Mouse (Mus musculus) monocyte, adult 2 months (primary cell): Measurements from ENCODE around the gene Supv3l1.

Source experiments
- DNase-seq, 2 experiments: peaks; one replicate each; pipeline ENCODE4 v3.0.0; 2022; ENCODE audit warnings: low spot score in 2 of 2, low read depth in 1 of 2

Supv3l1 gene

DNA sequence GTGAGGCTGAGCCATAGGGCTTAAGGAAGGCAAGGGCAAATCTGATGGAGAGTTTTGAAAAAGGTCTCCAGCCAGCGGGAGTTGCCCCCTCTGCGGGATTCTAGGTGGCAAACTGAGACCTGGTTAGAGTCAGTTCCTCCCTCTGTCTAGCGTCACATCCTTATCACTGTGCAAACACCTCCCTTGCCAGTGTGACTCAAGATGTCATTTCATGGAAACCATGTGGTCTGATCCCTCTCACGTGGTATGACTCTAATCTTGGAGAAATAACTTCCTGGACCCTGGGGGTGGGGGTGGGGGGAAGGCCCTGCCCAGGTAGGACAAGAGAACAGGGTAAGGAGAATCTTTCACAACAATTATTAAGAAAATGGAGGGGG, 35.9 kb downstream of the Supv3l1 start:
- DNase-seq = no peak

DNA sequence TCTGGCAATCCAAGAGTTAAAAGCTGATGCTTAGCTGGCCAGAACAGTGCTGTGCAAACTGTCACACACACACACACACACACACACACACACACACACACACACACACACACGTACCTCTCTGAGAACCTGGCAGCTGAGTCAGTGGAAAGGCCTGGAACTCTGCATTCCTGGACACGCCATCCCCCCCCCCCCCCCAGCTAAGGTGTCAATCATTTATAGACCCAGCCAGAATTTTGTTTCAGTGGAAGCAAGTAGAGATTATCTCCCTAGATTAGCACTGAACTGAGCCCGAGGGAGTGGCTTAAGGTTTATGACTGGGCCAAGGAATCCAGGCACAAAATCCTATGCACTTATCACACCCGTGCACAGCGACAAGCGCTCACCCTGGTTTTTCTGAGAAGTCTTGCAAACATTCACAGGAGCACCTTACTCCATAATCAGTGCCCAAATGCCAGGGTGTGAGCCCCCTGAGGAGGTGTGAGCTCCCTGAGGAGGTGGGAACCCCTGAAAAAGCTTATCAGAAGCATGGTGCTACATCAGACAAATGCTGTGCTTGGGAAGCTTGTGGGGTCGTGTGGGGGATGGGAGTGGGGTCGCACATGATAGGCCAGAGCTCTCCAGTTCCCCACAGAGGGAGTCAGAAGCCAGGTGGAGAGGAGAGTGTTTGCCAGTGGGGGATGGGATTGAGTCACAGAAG, 36.5 kb downstream of the Supv3l1 start:
- DNase-seq = no peak

DNA sequence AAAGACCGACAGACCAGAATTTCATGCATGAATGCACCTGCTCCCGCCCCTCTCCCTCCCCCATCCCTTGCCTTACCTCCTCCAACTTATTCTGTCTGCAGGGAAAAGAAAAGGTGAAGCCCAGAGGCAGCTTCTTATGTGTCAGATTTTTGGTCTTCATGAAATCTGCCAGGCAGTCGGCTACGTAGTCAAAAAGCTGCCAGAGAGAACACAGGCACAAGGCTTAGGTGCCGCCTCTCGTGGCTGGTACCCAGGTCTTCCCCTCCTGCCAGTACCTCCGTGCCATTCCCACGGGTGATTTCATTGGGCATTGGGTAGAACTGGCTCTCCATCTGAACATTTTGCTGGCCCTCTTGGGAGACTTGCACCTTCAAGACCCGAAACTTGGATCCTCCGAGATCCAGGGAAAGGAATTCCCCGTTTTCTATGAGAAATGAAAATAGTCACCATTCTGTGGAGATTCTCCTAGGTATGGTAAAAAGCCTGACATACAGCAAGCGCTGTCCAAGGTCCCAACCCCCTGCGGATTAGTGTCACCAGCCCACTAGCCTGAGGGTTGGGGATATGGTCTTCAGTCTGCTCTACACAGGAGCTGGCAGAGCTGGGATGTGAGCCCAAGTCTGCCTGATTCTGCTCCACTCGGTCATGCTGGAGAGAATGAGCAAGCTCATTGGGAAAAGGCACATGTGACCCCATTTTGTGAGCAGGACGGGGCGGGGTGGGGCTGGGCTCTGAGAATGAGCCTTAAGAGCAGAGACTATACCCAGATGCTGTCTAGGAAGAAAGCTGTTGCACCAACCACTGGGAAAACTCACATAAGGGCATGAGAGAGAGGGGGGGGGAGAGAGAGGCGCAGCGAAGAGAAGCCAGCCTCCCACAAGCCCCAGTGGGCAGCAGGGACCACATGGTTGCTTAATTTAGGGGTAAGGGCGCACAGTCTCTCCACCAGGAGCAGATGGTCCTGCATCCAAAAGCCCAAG, 37.8 kb downstream of the Supv3l1 start:
- DNase-seq = no peak

DNA sequence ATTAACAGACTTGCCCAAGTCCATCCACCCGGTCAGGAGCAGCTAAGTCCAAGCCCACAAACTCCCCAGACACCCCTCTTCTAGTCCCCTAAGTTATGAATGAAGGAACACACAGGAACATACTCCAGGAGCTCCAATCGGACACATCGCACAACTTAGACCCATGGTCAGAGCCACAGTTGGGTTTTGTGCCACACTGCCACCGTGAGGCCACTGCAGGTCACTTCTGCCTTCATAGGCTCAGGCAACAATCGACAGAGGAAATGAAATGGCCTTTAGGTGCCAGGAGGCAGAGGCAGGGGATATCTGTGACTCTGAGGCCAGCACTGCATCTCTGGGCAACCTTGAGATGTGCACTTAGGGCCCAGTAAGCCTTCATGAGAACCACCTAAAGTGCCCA, 38.6 kb downstream of the Supv3l1 start:
- DNase-seq = peak in 1 of 2 experiments; percentile 30

DNA sequence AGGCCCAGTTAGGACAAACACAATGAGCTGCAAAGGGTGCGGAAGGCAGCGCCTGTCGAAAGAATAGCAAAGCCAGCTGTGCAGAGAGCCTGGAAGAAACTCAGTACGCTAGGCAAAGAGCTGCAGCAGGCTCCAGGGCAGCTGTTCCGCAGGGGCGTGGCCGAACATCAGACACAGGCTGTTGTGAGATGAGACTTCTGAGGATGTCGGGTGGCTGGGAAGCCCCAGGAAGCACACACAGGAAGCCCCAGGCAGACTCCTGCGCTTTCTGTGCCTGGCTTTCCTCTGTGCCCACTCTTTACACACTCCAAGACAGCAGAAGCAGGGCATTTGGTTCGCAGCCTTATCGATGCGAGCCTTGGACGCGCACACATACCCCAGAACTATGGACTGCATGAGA, 44.6 kb downstream of the Supv3l1 start:
- no peak for DNase-seq

DNA sequence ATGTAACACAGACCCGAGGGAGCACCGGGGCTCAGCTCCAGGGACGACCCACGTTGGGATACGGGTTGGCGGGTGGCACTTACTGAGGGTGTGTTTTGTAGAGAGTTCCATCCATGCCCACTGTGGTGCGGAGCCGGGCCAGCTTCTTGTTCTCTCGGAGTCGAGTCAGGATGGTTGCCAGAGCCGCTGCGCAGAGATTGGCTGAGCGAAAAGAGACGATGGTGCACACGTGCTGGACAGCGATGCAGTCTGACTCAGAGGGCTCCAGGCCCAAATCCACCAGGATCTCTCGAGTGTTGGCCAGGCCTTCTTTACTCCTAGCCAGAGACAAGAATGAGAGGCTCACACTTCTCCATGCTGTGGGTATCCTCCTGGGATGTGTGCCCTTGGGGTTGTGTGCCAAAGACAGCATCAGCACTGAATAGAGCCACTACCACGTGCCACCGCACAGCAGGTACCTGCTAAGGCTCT, 47.9 kb downstream of the Supv3l1 start:
- DNase-seq = no peak

DNA sequence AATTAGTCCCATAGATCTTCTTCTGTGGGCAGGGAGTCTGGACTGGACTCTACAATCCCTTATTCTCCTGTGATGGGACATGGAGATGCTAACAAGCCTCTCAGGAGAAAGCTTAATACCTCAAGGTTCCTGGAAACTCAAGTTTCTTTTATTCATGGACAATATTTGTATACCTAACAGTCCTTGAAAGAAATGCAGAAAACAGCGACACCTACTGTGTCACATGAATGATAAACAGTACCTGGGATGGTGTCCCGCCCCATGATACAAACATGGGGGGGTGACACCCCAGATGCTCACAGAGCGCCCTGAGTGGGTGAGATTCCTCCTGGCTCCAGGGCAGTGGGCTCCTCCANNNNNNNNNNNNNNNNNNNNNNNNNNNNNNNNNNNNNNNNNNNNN, 66.5 kb downstream of the Supv3l1 start:
- DNase-seq = no peak

DNA sequence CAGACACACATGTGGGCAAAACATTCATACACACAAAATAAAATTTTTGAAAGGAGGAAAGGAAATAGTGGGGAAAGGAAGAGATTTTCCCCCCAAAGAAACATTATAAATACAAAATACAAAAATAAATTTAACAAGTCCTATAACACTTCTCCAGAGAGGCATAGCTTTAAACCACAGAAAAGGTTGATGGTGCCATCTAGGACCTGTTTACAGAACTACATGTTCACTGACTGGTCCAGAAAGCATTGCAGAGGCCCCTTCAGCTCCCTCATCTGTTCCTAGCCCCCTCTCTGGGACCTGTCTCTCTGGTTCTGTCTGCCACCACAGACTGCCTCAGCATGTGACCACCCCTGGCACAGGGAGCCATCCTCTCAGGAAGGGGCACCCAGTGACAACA, 68.6 kb downstream of the Supv3l1 start:
- no peak for DNase-seq

DNA sequence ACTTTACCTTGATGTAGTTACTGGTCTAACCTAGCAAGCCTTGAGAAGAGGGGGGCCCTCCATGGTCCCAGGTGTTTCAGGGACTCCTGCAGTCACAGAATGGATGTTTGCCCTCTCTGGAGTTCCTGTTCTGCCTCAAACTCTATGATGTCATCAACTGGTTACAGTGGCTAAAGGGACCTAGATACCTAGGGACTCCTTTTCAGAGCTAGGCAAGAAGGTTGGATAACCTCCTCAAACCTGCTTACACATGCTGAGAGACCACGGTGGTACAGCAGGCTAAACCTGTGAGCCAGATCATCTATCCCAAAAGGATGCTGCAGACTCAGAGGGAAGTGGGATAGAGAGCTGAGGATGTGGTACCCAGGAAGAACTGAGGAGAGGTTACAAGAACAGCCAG, 69.7 kb downstream of the Supv3l1 start, which contains the start of gene Hk1:
Gene Hk1, minus strand, starts transcription at position 101 of the 400 bp plus-strand sequence.
- no peak for DNase-seq
